Mouse (Mus musculus) embryo, embryonic 11 days (tissue): ENCODE measurements at regions not wholly inside any gene's neighbourhood (a gene's known extent, or its start where the extent isn't known, plus 50 kb on each side); places are given as distances from the start of the nearest gene placed in this dataset.

ENCODE experiments used
- DNase-seq: peaks from one replicate; pipeline ENCODE4 v3.0.0-alpha.2; 2015

GRCm38 (mm10) chr11:112889760-112890159 lies 107.7 kb downstream of the Sox9 start:
- DNase-seq, result no peak

GRCm38 (mm10) chr11:112897597-112897996 lies 115.6 kb downstream of the Sox9 start:
- DNase-seq, result no peak

- no peak for DNase-seq
These were observed 120.6 kb downstream of the Sox9 start for GRCm38 (mm10) chr11:112902618-112903017.

- DNase-seq, result no peak
These were observed 128.3 kb downstream of the Sox9 start for GRCm38 (mm10) chr11:112910309-112910708.

- no peak for DNase-seq
These were observed 130.9 kb downstream of the Sox9 start for GRCm38 (mm10) chr11:112912875-112913274.

- no peak for DNase-seq
These were observed 134.9 kb downstream of the Sox9 start for GRCm38 (mm10) chr11:112916923-112917322.

GRCm38 (mm10) chr11:112920131-112920530 lies 138.1 kb downstream of the Sox9 start:
- DNase-seq, result no peak

GRCm38 (mm10) chr11:112924577-112924976 lies 142.6 kb downstream of the Sox9 start:
- DNase-seq, result no peak

GRCm38 (mm10) chr11:112925140-112925539 lies 143.1 kb downstream of the Sox9 start:
- DNase-seq, result peak; percentile 37

GRCm38 (mm10) chr11:112926330-112927025 lies 144.5 kb downstream of the Sox9 start:
- no peak for DNase-seq

- DNase-seq, result no peak
These were observed 148.3 kb downstream of the Sox9 start for GRCm38 (mm10) chr11:112930186-112930808.

GRCm38 (mm10) chr11:112938035-112938434 lies 156.0 kb downstream of the Sox9 start:
- no peak for DNase-seq

GRCm38 (mm10) chr11:112951421-112951820 lies 169.4 kb downstream of the Sox9 start:
- DNase-seq, result no peak

- DNase-seq, result no peak
These were observed 170.3 kb downstream of the Sox9 start for GRCm38 (mm10) chr11:112952356-112952755.

- DNase-seq, result no peak
These were observed 171.5 kb downstream of the Sox9 start for GRCm38 (mm10) chr11:112953491-112953890.

- DNase-seq, result no peak
These were observed 174.9 kb downstream of the Sox9 start for GRCm38 (mm10) chr11:112956748-112957440.

GRCm38 (mm10) chr11:112959609-112960008 lies 177.6 kb downstream of the Sox9 start:
- DNase-seq, result no peak

- no peak for DNase-seq
These were observed 191.3 kb downstream of the Sox9 start for GRCm38 (mm10) chr11:112973286-112973685.

- no peak for DNase-seq
These were observed 192.9 kb downstream of the Sox9 start for GRCm38 (mm10) chr11:112974893-112975292.

GRCm38 (mm10) chr11:112976914-112977785 lies 195.1 kb downstream of the Sox9 start:
- peak; percentile 71 for DNase-seq

GRCm38 (mm10) chr11:112978884-112979283 lies 196.9 kb downstream of the Sox9 start:
- DNase-seq, result no peak

- no peak for DNase-seq
These were observed 197.4 kb downstream of the Sox9 start for GRCm38 (mm10) chr11:112979413-112979812.
